Mouse (Mus musculus) cerebral cortex, adult 2 months (tissue): ENCODE results near the gene Psme1.

Source experiments
- WGBS: fragments of 180-500 bp; shearing (Covaris S2); methylation state at CpG from one replicate; pipeline ENCODE4 v1.1.7; 2018; 5-methylcytosine and 5-hydroxymethylcytosine counted together

Gene Psme1

DNA sequence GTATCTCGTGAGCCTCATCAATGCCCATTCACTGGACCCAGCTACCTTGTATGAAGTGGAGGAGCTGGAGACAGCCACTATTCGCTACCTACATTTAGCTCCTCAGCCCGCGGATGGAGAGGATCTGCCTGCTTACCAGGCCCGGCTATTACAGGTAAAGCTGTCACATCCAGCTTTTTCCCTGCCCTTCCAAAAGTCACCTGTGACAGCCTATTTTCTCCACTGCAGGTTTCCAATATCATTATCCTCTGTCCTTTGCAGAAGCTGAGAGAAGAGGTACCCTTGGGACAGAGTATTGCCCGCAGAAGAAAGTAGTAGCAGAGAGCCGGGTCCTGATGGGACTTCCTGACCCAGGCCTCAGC is 25.3 kb downstream of the Psme1 start, which contains the start of gene Irf9:
Irf9 (plus strand) TSS at position 301 of the 362 bp plus-strand sequence.
- 88% methylated on average over 7 of the region's 7 CpGs for WGBS

GRCm38 (mm10) chr14:55603633-55604576 is 26.0 kb downstream of the Psme1 start:
- WGBS: 19% methylated on average over 19 of the region's 19 CpGs

- 93% methylated on average over 11 of the region's 11 CpGs for WGBS
Measured at GRCm38 (mm10) chr14:55604823-55605222, 26.9 kb downstream of the Psme1 start.

DNA sequence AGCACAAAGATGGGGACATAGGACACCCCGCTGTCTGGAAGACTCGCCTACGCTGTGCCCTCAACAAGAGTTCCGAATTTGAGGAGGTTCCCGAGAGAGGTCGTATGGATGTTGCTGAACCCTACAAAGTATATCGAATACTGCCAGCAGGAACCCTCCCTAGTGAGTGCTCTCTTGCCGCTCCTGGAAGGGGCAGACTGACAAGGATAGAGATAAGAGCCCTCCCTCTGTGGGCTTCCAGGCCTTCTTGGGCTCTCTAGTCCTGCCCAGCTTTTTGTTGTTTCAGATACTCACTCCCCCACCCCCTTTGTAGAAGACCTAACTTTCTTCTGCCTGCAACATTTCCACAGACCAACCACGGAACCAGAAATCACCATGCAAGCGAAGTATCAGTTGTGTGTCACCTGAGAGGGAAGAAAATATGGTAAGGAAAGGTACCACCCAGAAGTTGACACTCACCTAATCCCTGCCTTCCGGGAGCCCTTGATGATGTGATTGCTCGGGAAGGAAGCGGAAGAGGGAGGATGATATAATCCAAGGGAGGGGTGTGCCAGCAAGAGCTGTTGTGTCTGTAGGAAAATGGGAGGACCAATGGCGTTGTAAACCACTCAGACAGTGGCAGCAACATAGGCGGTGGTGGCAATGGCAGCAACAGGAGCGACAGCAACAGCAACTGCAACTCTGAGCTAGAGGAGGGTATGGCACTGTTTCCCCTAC is 28.0 kb downstream of the Psme1 start:
- 95% methylated on average over 16 of the region's 16 CpGs for WGBS

DNA sequence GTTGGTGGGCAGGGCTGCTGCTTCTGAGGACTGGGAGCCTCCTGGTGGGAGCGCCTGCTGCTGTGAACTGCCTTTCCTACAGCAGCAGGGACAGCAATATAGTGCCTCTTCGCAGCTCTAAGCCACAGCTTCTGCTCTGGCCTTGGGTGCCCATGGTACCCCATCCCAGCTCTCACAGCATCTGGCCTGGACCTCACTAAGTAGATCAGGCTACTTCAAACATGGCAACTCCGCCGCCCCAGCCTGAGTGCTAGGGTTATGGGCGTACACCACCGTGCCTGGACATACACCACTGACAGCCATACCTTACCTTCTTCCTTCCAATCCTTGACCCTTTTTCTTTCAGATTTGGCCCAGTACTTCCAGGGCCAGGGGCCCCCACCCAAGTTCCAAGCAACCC is 30.4 kb downstream of the Psme1 start:
- 95% methylated on average over 6 of the region's 6 CpGs for WGBS

- 54% methylated on average over 6 of the region's 6 CpGs for WGBS
Measured at GRCm38 (mm10) chr14:55613346-55613745, 35.4 kb downstream of the Psme1 start.

DNA sequence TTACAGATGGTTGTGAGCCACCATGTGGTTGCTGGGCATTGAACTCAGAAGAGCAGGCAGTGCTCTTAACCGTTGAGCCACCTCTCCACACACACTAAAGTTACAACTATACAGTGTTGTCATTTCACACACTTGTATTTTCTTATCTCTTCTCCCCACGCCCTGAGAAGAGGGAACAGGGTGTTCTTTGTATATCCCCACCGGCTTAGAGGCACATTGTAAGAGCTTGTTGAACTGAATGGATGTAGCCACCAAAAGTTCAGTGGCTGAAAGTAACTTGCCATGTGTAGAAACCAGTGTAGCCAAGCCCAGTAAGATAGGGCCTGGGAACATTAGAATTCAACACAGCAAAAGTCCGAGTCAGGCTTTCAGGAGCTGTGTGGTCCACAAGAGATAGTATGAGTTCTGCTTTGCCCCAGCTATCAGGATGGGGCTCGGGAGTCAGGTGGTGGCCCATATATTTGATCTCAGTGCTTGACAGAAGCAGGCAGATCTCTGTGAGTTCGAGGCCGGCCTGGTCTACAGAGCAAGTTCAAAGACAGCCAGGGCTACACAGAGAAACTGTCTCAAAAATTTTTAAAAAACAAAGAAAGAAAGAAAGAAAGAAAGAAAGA is 36.7 kb downstream of the Psme1 start:
- WGBS: 80% methylated on average over 7 of the region's 7 CpGs

DNA sequence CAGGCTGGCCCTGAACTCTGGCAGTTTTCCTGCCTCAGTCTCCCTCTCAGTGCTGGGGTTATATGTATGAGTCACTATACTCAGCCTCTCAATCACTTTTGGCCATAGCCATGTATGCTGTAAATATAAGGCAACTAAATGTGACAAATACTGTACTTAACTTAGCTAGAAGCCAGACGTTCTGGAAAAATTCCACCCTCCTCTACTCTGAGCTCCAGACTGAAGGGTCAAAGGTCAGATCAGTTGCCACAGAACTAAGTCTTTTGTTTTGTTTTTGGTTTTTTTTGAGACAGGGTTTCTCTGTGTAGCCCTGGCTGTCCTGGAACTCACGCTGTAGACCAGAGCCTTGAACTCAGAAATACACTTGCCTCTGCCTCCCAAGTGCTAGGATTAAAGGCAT is 38.0 kb downstream of the Psme1 start:
- 74% methylated on average over 2 of the region's 2 CpGs for WGBS

GRCm38 (mm10) chr14:55616844-55617243 is 38.9 kb downstream of the Psme1 start:
- WGBS: 79% methylated on average over 2 of the region's 2 CpGs

DNA sequence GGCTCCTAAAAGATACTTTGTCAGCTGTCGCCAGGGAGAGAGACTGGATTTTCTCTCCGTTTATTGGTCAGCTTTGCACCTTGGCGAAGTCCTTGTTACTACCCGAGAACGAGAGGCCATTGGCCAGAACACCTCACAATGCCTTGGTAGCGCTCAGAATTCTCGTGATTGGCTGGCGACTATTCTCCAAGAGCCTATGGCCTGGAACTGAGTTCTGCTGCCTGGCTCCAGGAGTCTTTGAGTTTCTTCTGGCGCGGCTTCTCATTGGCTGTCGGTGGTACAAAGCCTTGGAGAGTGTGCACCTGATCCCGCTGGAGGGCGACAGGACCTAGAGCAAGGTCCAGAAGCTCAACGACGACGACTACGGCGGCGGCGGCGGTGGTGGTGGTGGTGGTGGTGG is 39.9 kb downstream of the Psme1 start, which contains the start of gene Rec8:
Rec8 (plus strand) TSS at position 216 of the 400 bp plus-strand sequence.
- WGBS: 31% methylated on average over 21 of the region's 21 CpGs

DNA sequence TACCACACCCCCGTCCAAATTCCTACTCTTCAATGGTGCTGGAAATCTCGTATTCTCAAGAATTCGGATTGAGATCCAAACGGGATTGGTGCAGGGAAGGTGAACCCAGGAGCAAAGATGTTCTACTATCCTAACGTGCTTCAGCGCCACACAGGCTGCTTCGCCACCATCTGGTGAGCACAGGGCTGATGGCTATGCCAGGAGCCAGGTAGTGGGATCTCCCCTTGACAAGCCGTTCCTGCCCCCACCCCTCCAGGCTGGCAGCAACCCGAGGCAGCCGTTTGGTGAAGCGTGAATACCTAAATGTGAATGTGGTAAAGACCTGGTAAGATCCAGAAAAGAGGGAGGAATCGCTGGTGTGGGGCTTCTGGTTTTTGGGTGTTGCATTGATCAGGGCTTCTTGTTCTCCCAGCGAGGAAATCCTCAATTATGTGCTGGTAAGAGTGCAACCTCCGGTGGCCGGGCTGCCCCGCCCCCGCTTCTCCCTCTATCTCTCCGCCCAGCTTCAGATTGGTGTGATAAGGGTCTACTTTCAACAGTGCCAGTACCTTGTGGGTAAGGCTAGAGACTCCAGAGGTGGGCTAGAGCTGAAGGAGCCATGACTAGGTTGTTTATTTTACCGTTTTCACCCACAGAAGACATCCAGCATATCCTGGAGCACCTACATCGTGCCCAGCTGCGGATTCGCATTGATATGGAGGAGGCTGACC is 40.7 kb downstream of the Psme1 start:
- WGBS: 49% methylated on average over 22 of the region's 22 CpGs

GRCm38 (mm10) chr14:55628077-55628827 is 50.3 kb downstream of the Psme1 start:
- WGBS: 92% methylated on average over 27 of the region's 27 CpGs

DNA sequence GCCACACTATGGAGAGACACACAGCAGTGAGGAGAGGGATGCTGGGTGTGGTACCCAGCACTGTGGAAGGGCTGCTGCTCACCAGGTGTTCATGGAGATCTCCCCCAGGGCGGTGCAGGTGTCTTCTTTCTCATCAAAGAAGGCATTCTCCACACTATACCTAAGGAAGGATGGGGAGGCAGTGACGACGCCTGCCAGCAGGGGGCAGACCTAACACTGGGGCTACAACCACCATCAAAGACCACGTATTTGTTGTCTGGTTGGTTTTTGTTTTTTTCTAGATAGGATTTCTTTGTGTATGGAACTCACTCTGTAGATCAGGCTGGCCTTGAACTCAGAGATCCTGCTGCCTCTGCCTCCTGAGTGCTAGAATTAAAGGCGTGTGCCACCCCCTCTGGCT is 51.4 kb downstream of the Psme1 start:
- 42% methylated on average over 5 of the region's 5 CpGs for WGBS
